Mouse (Mus musculus): ENCODE measurements around the gene Cdrt4. TPM values are rescaled to one million over a fixed set of nuclear protein-coding genes. Genes with fewer than 3 reads are reported as not detected.
A peak's percentile ranks its signal among the peaks of the same experiment; 100 is the strongest.

Cdrt4 gene
- total and polyA plus RNA-seq, 2 experiments from 2014 or later = not detected

- DNase-seq (ENCODE audit: low spot score) (no peak), ATAC-seq (ENCODE audit: low FRiP score) (no peak)
- Histone ChIP-seq H3K4me3 (ENCODE audit: low read depth, low read length) (no peak overlapping the region), H3K9ac (replicated peaks; ENCODE audit: low read length, poor library complexity, severe bottlenecking) (no peak overlapping the region), H3K27me3 (ENCODE audit: insufficient read depth, low read length) (no peaks in the 10 kb centered on the region), H3K4me1 (ENCODE audit: insufficient read depth, low read length) (no peaks in the 10 kb centered on the region), H3K36me3 (ENCODE audit: insufficient read depth, low read length) (no peaks in the 10 kb centered on the region), H3K4me2 (ENCODE audit: low read depth, low read length, poor library complexity, severe bottlenecking) (no peak overlapping the region), H3K9me3 (ENCODE audit: low read length) (no peaks in the 10 kb centered on the region), H3K27ac (ENCODE audit: low read depth, low read length) (no peak overlapping the region)
- 79% methylated on average over 9 of the region's 9 CpGs for WGBS
- TF ChIP-seq CTCF (IDR thresholded peaks at IDR 0.05) = no peak
Observed at GRCm38 (mm10) chr11:62995066-62995754, 44.2 kb downstream of the Cdrt4 start.

- Histone ChIP-seq H3K4me2 (ENCODE audit: low read depth, low read length, poor library complexity, severe bottlenecking) (no peak overlapping the region), H3K4me1 (ENCODE audit: insufficient read depth, low read length) (no peaks in the 10 kb centered on the region), H3K9me3 (ENCODE audit: low read length) (no peaks in the 10 kb centered on the region), H3K27ac (ENCODE audit: low read depth, low read length) (no peak overlapping the region), H3K36me3 (ENCODE audit: insufficient read depth, low read length) (no peaks in the 10 kb centered on the region), H3K4me3 (ENCODE audit: low read depth, low read length) (no peak overlapping the region), H3K27me3 (ENCODE audit: insufficient read depth, low read length) (no peaks in the 10 kb centered on the region), H3K9ac (replicated peaks; ENCODE audit: low read length, poor library complexity, severe bottlenecking) (no peak overlapping the region)
- TF ChIP-seq CTCF (IDR thresholded peaks at IDR 0.05) = no peak
- 81% methylated on average over 5 of the region's 5 CpGs for WGBS
- DNase-seq (ENCODE audit: low spot score) (no peak), ATAC-seq (ENCODE audit: low FRiP score) (no peak)
Observed at GRCm38 (mm10) chr11:62995755-62996521, 44.9 kb downstream of the Cdrt4 start.

- no peak overlapping the region for H3K4me2 ChIP-seq (ENCODE audit: low read depth, low read length, poor library complexity, severe bottlenecking)
- H3K27me3 ChIP-seq (ENCODE audit: insufficient read depth, low read length) = no peaks in the 10 kb centered on the region
- DNase-seq (ENCODE audit: low spot score) (no peak), ATAC-seq (ENCODE audit: low FRiP score) (no peak)
- no peaks in the 10 kb centered on the region for H3K4me1 ChIP-seq (ENCODE audit: insufficient read depth, low read length)
- no peaks in the 10 kb centered on the region for H3K36me3 ChIP-seq (ENCODE audit: insufficient read depth, low read length)
- H3K9ac ChIP-seq (replicated peaks; ENCODE audit: low read length, poor library complexity, severe bottlenecking) = no peak overlapping the region
- no peak overlapping the region for H3K4me3 ChIP-seq (ENCODE audit: low read depth, low read length)
- TF ChIP-seq CTCF (IDR thresholded peaks at IDR 0.05) = no peak
- WGBS = 91% methylated on average over 4 of the region's 4 CpGs
- no peak overlapping the region for H3K27ac ChIP-seq (ENCODE audit: low read depth, low read length)
- H3K9me3 ChIP-seq (ENCODE audit: low read length) = no peaks in the 10 kb centered on the region
Observed at GRCm38 (mm10) chr11:62996522-62996898, 45.5 kb downstream of the Cdrt4 start.

GRCm38 (mm10) chr11:62997039-62997717 lies 46.2 kb downstream of the Cdrt4 start:
- no peak overlapping the region for H3K4me2 ChIP-seq (ENCODE audit: low read depth, low read length, poor library complexity, severe bottlenecking)
- ATAC-seq (ENCODE audit: low FRiP score) (no peak), DNase-seq (ENCODE audit: low spot score) (no peak)
- 0 out of 2 replicates have a peak overlapping the region, but pooled peaks have one; percentile 26 for H3K27ac ChIP-seq (ENCODE audit: low read depth, low read length)
- WGBS = 83% methylated on average over 5 of the region's 5 CpGs
- H3K9me3 ChIP-seq (ENCODE audit: low read length) = no peaks in the 10 kb centered on the region
- no peak overlapping the region for H3K4me3 ChIP-seq (ENCODE audit: low read depth, low read length)
- H3K36me3 ChIP-seq (ENCODE audit: insufficient read depth, low read length) = no peaks in the 10 kb centered on the region
- no peak overlapping the region for H3K9ac ChIP-seq (replicated peaks; ENCODE audit: low read length, poor library complexity, severe bottlenecking)
- no peaks in the 10 kb centered on the region for H3K4me1 ChIP-seq (ENCODE audit: insufficient read depth, low read length)
- TF ChIP-seq CTCF (IDR thresholded peaks at IDR 0.05) = no peak
- no peaks in the 10 kb centered on the region for H3K27me3 ChIP-seq (ENCODE audit: insufficient read depth, low read length)

GRCm38 (mm10) chr11:62997718-62998281 lies 46.8 kb downstream of the Cdrt4 start:
- DNase-seq (ENCODE audit: low spot score) = peak; percentile 77
- Histone ChIP-seq H3K27ac (ENCODE audit: low read depth, low read length) (0 out of 2 replicates have a peak overlapping the region, but pooled peaks have one; percentile 26), H3K4me1 (ENCODE audit: insufficient read depth, low read length) (no peaks in the 10 kb centered on the region), H3K4me2 (ENCODE audit: low read depth, low read length, poor library complexity, severe bottlenecking) (no peak overlapping the region), H3K27me3 (ENCODE audit: insufficient read depth, low read length) (no peaks in the 10 kb centered on the region), H3K9me3 (ENCODE audit: low read length) (no peaks in the 10 kb centered on the region), H3K36me3 (ENCODE audit: insufficient read depth, low read length) (no peaks in the 10 kb centered on the region), H3K9ac (replicated peaks; ENCODE audit: low read length, poor library complexity, severe bottlenecking) (no peak overlapping the region), H3K4me3 (ENCODE audit: low read depth, low read length) (no peak overlapping the region)
- no peak; the same call in 1 of the 2 replicates for ATAC-seq (ENCODE audit: low FRiP score)
- 30% methylated on average over 11 of the region's 11 CpGs for WGBS
- no peak for TF ChIP-seq CTCF (IDR thresholded peaks at IDR 0.05)
